Mouse (Mus musculus): Measurements from ENCODE around the gene Ube2m. TPM values are rescaled to one million over a fixed set of nuclear protein-coding genes. Genes with fewer than 3 reads are reported as not detected.

Ube2m gene
- polyA plus RNA-seq, 1 experiment from 2014 or later = 19.5 TPM

DNA sequence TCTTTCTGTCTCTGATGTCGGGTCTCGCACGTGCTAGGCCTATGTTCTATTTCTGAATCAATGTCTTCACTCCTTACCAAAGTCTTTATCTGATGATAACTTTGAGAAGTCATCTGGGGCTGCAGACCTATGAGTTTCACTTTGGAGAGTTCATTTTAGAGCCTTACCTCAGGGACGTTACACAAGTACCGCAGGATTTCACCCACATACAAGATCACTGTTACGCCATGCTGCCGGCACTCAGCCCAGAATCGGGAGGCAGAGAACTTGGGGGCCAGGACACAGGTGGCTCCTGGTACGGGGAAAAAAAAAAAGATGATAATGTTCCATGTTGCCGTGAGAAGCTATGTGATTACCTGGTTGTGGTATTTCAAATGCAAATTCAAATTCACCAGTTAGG is 44.9 kb downstream of the Ube2m start:
- Histone ChIP-seq H3K9me3 (ENCODE audit: control insufficient read depth, low read length) (no peaks in the 10 kb centered on the region), H3K9ac (ENCODE audit: low read depth, low read length) (no peak overlapping the region), H3K4me2 (ENCODE audit: low read depth, low read length) (no peak overlapping the region), H3K36me3 (ENCODE audit: control insufficient read depth, insufficient read depth, low read length) (no peaks in the 10 kb centered on the region), H3K27me3 (replicated peaks; ENCODE audit: control insufficient read depth, insufficient read depth, low read length) (no peaks in the 10 kb centered on the region), H3K27ac (ENCODE audit: low read length) (no peak overlapping the region), H3K4me1 (ENCODE audit: control insufficient read depth, insufficient read depth, low read length) (no peaks in the 10 kb centered on the region), H3K4me3 (ENCODE audit: low read length) (no peak overlapping the region)
- no peak for ATAC-seq
- WGBS = 85% methylated on average over 10 of the region's 10 CpGs

DNA sequence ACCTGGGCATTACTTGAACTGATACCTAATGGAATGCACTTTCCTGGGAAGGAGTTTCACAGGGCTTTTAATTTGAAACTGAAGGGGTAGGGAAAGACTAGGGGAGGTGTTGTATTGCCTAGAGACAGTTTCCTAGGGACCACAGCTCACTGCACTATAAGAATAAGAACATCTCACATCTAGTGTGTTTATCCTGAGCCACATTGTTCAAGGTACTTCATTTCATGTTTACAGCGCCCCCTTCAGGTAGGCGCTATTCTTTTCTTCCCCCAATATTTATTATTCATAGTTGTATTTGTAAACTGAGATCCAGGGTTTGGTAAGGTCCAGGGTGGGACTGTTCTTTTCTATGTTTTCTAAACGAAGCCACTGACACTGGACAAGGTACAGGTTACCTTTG is 45.9 kb downstream of the Ube2m start:
- Histone ChIP-seq H3K4me2 (ENCODE audit: low read depth, low read length) (no peak overlapping the region), H3K4me3 (ENCODE audit: low read length) (no peak overlapping the region), H3K9ac (ENCODE audit: low read depth, low read length) (no peak overlapping the region), H3K9me3 (ENCODE audit: control insufficient read depth, low read length) (no peaks in the 10 kb centered on the region), H3K27ac (ENCODE audit: low read length) (no peak overlapping the region), H3K36me3 (ENCODE audit: control insufficient read depth, insufficient read depth, low read length) (no peaks in the 10 kb centered on the region), H3K4me1 (ENCODE audit: control insufficient read depth, insufficient read depth, low read length) (no peaks in the 10 kb centered on the region), H3K27me3 (replicated peaks; ENCODE audit: control insufficient read depth, insufficient read depth, low read length) (no peaks in the 10 kb centered on the region)
- WGBS = 4% methylated on average over 3 of the region's 3 CpGs
- ATAC-seq = no peak

DNA sequence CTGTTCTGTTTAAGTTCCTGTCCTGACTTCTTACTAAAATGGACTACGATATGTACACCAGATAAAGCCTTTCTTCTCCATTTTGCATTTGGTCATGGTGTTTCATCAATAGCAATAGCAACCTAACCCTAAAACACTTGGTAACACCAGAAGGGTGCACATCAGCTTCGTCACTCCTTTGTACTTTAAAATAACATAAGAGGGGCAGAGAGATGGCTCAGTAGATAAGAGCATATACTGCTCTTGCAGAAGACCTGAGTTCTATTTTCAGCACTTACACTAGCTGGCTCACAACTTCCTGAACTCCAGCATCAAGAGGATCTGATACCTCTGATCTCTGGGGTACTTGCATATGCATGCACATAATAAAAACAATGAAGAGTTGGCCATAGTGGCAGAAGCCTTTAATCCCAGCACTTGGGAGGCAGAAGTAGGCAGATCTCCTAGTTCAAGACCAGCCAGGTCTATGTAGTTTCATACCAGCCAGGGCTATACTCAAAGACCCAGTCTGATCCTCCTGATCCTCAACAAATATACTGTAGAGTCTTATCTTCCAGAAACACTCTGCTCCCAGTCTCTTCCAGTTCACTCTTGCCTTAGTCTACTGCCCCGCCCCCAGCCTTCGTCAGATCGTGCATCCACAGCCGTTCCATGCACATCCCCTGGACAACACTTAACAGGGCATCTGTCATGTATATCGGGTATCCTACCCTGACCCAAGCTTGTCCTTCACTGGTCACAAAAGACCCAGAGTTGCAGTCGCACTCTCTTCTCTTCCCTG is 50.5 kb downstream of the Ube2m start:
- Histone ChIP-seq H3K4me2 (ENCODE audit: low read depth, low read length) (no peak overlapping the region), H3K9ac (ENCODE audit: low read depth, low read length) (no peak overlapping the region), H3K27me3 (replicated peaks; ENCODE audit: control insufficient read depth, insufficient read depth, low read length) (no peaks in the 10 kb centered on the region), H3K9me3 (ENCODE audit: control insufficient read depth, low read length) (no peaks in the 10 kb centered on the region), H3K4me3 (ENCODE audit: low read length) (no peak overlapping the region), H3K27ac (ENCODE audit: low read length) (no peak overlapping the region), H3K36me3 (ENCODE audit: control insufficient read depth, insufficient read depth, low read length) (no peaks in the 10 kb centered on the region), H3K4me1 (ENCODE audit: control insufficient read depth, insufficient read depth, low read length) (no peaks in the 10 kb centered on the region)
- ATAC-seq = no peak
- WGBS = 84% methylated on average over 8 of the region's 8 CpGs

DNA sequence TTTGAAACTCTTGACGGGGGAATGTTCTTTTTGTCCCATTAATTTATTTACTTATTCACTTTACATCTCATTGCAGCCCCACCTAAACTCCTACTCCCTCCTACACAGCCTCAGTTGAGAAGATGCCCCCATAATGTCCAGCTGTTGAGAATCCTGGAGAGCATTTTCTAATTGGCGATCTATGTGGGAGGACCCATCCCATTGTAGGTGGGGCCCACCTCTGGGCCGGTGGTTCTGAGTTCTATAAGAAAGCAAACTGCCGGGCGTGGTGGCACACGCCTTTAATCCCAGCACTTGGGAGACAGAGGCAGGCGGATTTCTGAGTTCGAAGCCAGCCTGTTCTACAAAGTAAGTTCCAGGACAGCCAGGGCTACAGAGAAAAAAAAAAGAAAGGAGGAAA is 51.2 kb downstream of the Ube2m start:
- ATAC-seq = no peak
- Histone ChIP-seq H3K9me3 (ENCODE audit: control insufficient read depth, low read length) (no peaks in the 10 kb centered on the region), H3K4me1 (ENCODE audit: control insufficient read depth, insufficient read depth, low read length) (no peaks in the 10 kb centered on the region), H3K4me2 (ENCODE audit: low read depth, low read length) (no peak overlapping the region), H3K9ac (ENCODE audit: low read depth, low read length) (no peak overlapping the region), H3K36me3 (ENCODE audit: control insufficient read depth, insufficient read depth, low read length) (no peaks in the 10 kb centered on the region), H3K4me3 (ENCODE audit: low read length) (no peak overlapping the region), H3K27me3 (replicated peaks; ENCODE audit: control insufficient read depth, insufficient read depth, low read length) (no peaks in the 10 kb centered on the region), H3K27ac (ENCODE audit: low read length) (no peak overlapping the region)
- 83% methylated on average over 8 of the region's 8 CpGs for WGBS

DNA sequence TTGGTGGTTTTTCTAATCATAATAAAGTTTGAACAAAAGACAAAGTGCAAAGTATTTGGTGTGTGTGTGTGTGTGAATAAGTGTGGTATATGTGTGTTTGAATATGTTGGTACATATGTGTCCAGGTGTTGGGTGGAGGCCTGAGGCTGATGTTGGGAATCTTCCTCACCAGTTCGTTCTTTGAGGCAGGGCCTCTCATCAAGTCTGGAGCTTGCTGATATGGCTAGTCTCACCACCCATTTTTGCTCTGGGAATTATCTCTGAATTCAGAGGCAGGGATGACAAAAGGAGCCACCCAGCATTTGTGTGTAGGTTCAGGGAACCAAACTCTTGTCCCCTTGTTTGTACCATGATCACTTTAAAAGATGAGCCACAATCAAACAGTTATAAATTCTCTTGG is 52.4 kb downstream of the Ube2m start:
- H3K4me3 ChIP-seq (ENCODE audit: low read length) = no peak overlapping the region
- no peaks in the 10 kb centered on the region for H3K4me1 ChIP-seq (ENCODE audit: control insufficient read depth, insufficient read depth, low read length)
- no peak overlapping the region for H3K4me2 ChIP-seq (ENCODE audit: low read depth, low read length)
- no peaks in the 10 kb centered on the region for H3K9me3 ChIP-seq (ENCODE audit: control insufficient read depth, low read length)
- no peak for ATAC-seq
- WGBS = 82% methylated on average over 1 of the region's 1 CpGs
- no peak overlapping the region for H3K27ac ChIP-seq (ENCODE audit: low read length)
- no peaks in the 10 kb centered on the region for H3K36me3 ChIP-seq (ENCODE audit: control insufficient read depth, insufficient read depth, low read length)
- no peaks in the 10 kb centered on the region for H3K27me3 ChIP-seq (replicated peaks; ENCODE audit: control insufficient read depth, insufficient read depth, low read length)
- no peak overlapping the region for H3K9ac ChIP-seq (ENCODE audit: low read depth, low read length)

Other genes starting within 250 kb of the Ube2m start
- 3.4 and 4.0 TPM in 2 replicates for gene Zscan18, start 234.6 kb downstream of the Ube2m start, polyA plus RNA-seq (2015; fragmentation: Nextera tagmentation; extraction: Ambion mirVana)
- 8.4 and 8.8 TPM in 2 replicates for gene Zfp329, start 219.4 kb downstream of the Ube2m start, polyA plus RNA-seq (2015; fragmentation: Nextera tagmentation; extraction: Ambion mirVana)
- 27.1 and 27.7 TPM in 2 replicates for gene Zfp110, start 203.5 kb downstream of the Ube2m start, polyA plus RNA-seq (2015; fragmentation: Nextera tagmentation; extraction: Ambion mirVana)
- 2.2 and 2.9 TPM in 2 replicates for gene Zfp128, start 157.1 kb downstream of the Ube2m start, polyA plus RNA-seq (2015; fragmentation: Nextera tagmentation; extraction: Ambion mirVana)
- gene Zscan22, start 140.5 kb downstream of the Ube2m start, polyA plus RNA-seq (2015; fragmentation: Nextera tagmentation; extraction: Ambion mirVana) = 13.3 and 13.5 TPM in 2 replicates
- gene Rps5, start 116.0 kb downstream of the Ube2m start, polyA plus RNA-seq (2015; fragmentation: Nextera tagmentation; extraction: Ambion mirVana) = 904 and 1,023 TPM in 2 replicates
- 0.18 and 0.27 TPM in 2 replicates for gene Rnf225, start 110.9 kb downstream of the Ube2m start, polyA plus RNA-seq (2015; fragmentation: Nextera tagmentation; extraction: Ambion mirVana)
- 7.8 TPM in 2 replicates for gene Zfp324, start 72.4 kb downstream of the Ube2m start, polyA plus RNA-seq (2015; fragmentation: Nextera tagmentation; extraction: Ambion mirVana)
- gene Zfp446, start 60.4 kb downstream of the Ube2m start, polyA plus RNA-seq (2015; fragmentation: Nextera tagmentation; extraction: Ambion mirVana) = 5.9 and 6.1 TPM in 2 replicates
- 0.84 and 0.89 TPM in 2 replicates for gene Slc27a5, start 40.1 kb downstream of the Ube2m start, polyA plus RNA-seq (2015; fragmentation: Nextera tagmentation; extraction: Ambion mirVana)
- 116 and 131 TPM in 2 replicates for gene Trim28, start 39.2 kb downstream of the Ube2m start, polyA plus RNA-seq (2015; fragmentation: Nextera tagmentation; extraction: Ambion mirVana)
- gene Zbtb45, start 28.2 kb downstream of the Ube2m start, polyA plus RNA-seq (2015; fragmentation: Nextera tagmentation; extraction: Ambion mirVana) = 22.2 and 23.2 TPM in 2 replicates
- 199 and 202 TPM in 2 replicates for gene Chmp2a, start 3.5 kb downstream of the Ube2m start, polyA plus RNA-seq (2015; fragmentation: Nextera tagmentation; extraction: Ambion mirVana)
- 1.4 and 1.8 TPM in 2 replicates for gene Mzf1, start 16.5 kb upstream of the Ube2m start, polyA plus RNA-seq (2015; fragmentation: Nextera tagmentation; extraction: Ambion mirVana)
- gene Vmn1r85, start 56.9 kb upstream of the Ube2m start, polyA plus RNA-seq (2015; fragmentation: Nextera tagmentation; extraction: Ambion mirVana) = not detected in 2 replicates
- gene Vmn1r86, start 81.6 kb upstream of the Ube2m start, polyA plus RNA-seq (2015; fragmentation: Nextera tagmentation; extraction: Ambion mirVana) = not detected in 2 replicates
- gene Vmn1r87, start 101.9 kb upstream of the Ube2m start, polyA plus RNA-seq (2015; fragmentation: Nextera tagmentation; extraction: Ambion mirVana) = not detected in 2 replicates
- not detected in 2 replicates for gene Vmn1r88, start 121.3 kb upstream of the Ube2m start, polyA plus RNA-seq (2015; fragmentation: Nextera tagmentation; extraction: Ambion mirVana)
- not detected in 2 replicates for gene Vmn1r89, start 174.7 kb upstream of the Ube2m start, polyA plus RNA-seq (2015; fragmentation: Nextera tagmentation; extraction: Ambion mirVana)
- gene Lig1, start 239.0 kb upstream of the Ube2m start, polyA plus RNA-seq (2015; fragmentation: Nextera tagmentation; extraction: Ambion mirVana) = 64.3 and 77.6 TPM in 2 replicates
- gene Zswim9, start 240.4 kb upstream of the Ube2m start, polyA plus RNA-seq (2015; fragmentation: Nextera tagmentation; extraction: Ambion mirVana) = 5.2 and 5.3 TPM in 2 replicates